Mouse (Mus musculus) stomach, postnatal 0 days (tissue): ENCODE results near the gene Cox7a1. TPM values are rescaled to one million over a fixed set of nuclear protein-coding genes. Genes with fewer than 3 reads are reported as not detected.

Source experiments
- ATAC-seq: fragments of 200-750 bp; cut with Nextera tagmentation; 2 replicates; pipeline ENCODE4 v1.8.0; 2017; ENCODE audit not compliant: low FRiP score, low TSS enrichment
- DNase-seq: peaks from one replicate; pipeline ENCODE4 v3.0.0-alpha.2; 2016; ENCODE audit warnings: low spot score
- H3K27ac ChIP-seq: fragments of 300-500 bp; sonication (generic); replicated peaks from 2 replicates; pipeline ENCODE4 v1.5.1; 2014; ENCODE audit warnings: mild to moderate bottlenecking, control low read depth
- H3K27me3 ChIP-seq: fragments of 300-500 bp; sonication (generic); 2 replicates; pipeline ENCODE4 v1.6.1; 2014; ENCODE audit warnings: low read length; ENCODE audit not compliant: control insufficient read depth, insufficient read depth
- H3K36me3 ChIP-seq: fragments of 300-500 bp; sonication (generic); 2 replicates; pipeline ENCODE4 v1.6.1; 2014; ENCODE audit warnings: low read length, mixed read lengths; ENCODE audit not compliant: control insufficient read depth, insufficient read depth
- H3K4me1 ChIP-seq: fragments of 300-500 bp; sonication (generic); replicated peaks from 2 replicates; pipeline ENCODE4 v1.6.1; 2014; ENCODE audit warnings: antibody characterized with exemption; ENCODE audit not compliant: control insufficient read depth, insufficient read depth
- H3K4me2 ChIP-seq: fragments of 300-500 bp; sonication (generic); replicated peaks from 2 replicates; pipeline ENCODE4 v1.6.1; 2014; ENCODE audit warnings: low read depth, mild to moderate bottlenecking, control low read depth, moderate library complexity
- H3K4me3 ChIP-seq: fragments of 300-500 bp; sonication (generic); 2 replicates; pipeline ENCODE4 v1.5.1; 2014; ENCODE audit warnings: low read depth, low read length, control low read depth
- H3K9ac ChIP-seq: fragments of 300-500 bp; sonication (generic); 2 replicates; pipeline ENCODE4 v1.6.1; 2014; ENCODE audit warnings: mild to moderate bottlenecking, low read length, control low read depth, mixed read lengths
- H3K9me3 ChIP-seq: fragments of 300-500 bp; sonication (generic); 2 replicates; pipeline ENCODE4 v1.6.1; 2016; ENCODE audit warnings: low read length; ENCODE audit not compliant: control insufficient read depth
- CTCF ChIP-seq: IDR thresholded peaks from 2 replicates; pipeline ENCODE4 v1.5.1; 2016; ENCODE audit warnings: antibody characterized with exemption, low read depth, mild to moderate bottlenecking, moderate library complexity
- EP300 ChIP-seq: optimal IDR thresholded peaks from 2 replicates; pipeline ENCODE3; 2016; ENCODE audit warnings: antibody characterized with exemption
- WGBS: fragments of 180-500 bp; shearing (Covaris S2); extraction: QIAGEN DNeasy Blood & Tissue Kit; methylation state at CpG from one replicate; pipeline ENCODE4 v1.1.7; 2014; 5-methylcytosine and 5-hydroxymethylcytosine counted together
- polyA plus RNA-seq: library from polyadenylated mRNA; unstranded; fragments of >200 nt; fragmentation: Nextera tagmentation; extraction: Ambion mirVana; gene quantifications from 2 replicates; pipeline ENCODE4 v1.2.1, GENCODE M21; 2015

The Cox7a1 gene
- polyA plus RNA-seq, 1 experiment from 2014 or later, result 38.8 TPM

DNA sequence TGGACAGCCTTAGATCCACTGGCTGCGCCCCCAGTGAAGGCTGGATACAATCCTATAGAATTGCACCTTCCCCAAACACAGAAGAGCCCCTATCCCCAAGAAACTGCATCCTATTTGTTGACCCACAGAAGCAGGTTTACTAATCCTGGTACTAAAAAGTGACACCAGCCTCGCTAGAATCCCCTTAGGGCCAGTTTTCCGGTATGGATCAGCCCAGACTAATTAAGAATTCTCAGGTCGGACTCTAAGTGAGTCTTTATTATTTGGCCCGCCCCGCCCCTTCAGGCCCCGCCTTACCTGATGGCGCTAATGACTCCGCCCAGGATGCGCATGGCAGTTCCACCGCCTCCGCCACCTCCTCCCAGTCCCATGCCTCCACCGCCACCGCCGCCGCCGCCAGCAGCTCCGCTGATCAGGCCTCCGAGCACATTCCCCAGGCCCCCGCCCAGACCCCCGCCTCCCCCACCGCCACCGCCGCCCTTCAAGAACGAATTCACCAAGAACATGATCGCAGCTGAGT, 9.7 kb downstream of the Cox7a1 start:
- H3K27me3 ChIP-seq, result no peaks in the 10 kb centered on the region
- peak overlapping the region; percentile 82 for H3K4me3 ChIP-seq
- DNase-seq, result peak; percentile 89
- H3K9me3 ChIP-seq, result no peaks in the 10 kb centered on the region
- TF ChIP-seq CTCF (no peak), EP300 (no peak)
- peaks cover 19% of the 10 kb centered on the region for H3K36me3 ChIP-seq
- H3K9ac ChIP-seq, result peak overlapping the region; percentile 91
- 0 out of 2 replicates have a peak, but pooled peaks cover 5% of the 10 kb centered on the region for H3K4me1 ChIP-seq
- H3K27ac ChIP-seq, result peak overlapping the region; percentile 95
- H3K4me2 ChIP-seq, result peak overlapping the region; percentile 86
- WGBS, result 2% methylated on average over 21 of the region's 26 CpGs
- ATAC-seq, result peak; percentile 58; the same call in 1 of the 2 replicates

DNA sequence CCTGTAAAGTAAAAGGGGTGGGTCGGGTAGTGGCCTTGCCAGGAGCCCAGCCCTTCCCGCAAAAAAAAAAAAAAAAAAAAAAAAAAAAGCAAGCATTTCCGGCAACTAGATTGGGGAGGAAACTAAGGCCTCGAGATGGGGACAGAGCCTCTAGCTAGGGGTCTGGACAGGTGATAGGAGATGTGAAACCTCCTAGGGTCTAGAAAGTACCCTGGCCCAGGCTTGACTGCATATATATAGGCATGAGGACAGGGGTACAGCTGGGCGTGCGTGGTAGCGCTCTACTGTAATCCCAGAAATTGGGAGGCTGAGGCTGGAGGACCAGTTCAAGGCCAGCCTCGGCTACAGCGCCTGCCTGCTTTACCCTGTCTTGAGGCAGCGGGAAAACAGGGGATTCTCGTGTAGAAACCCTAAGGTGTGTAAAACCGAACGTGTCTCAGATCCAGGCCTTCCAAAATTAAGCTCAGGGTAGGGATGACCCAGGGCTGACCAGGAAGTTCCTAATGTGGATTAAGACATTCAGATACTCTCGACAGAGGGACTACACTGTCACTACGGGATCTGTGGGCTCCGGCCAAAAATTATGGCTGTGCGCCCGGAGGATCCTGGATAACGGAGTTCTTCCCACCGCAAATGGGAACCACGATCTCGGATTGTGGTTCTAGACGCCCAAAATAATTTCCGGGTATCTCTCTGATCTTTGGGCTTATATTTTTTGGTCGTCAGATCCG, 10.3 kb downstream of the Cox7a1 start:
- Histone ChIP-seq H3K4me1 (0 out of 2 replicates have a peak, but pooled peaks cover 5% of the 10 kb centered on the region), H3K4me3 (peak overlapping the region; percentile 82), H3K36me3 (peaks cover 16% of the 10 kb centered on the region), H3K9me3 (no peaks in the 10 kb centered on the region), H3K27ac (peak overlapping the region; percentile 95), H3K27me3 (no peaks in the 10 kb centered on the region), H3K4me2 (peak overlapping the region; percentile 86), H3K9ac (peak overlapping the region; percentile 91)
- peak; percentile 11; the same call in 1 of the 2 replicates for ATAC-seq
- TF ChIP-seq EP300 (no peak), CTCF (no peak)
- WGBS, result 0% methylated on average over 26 of the region's 26 CpGs
- DNase-seq, result peak; percentile 32

DNA sequence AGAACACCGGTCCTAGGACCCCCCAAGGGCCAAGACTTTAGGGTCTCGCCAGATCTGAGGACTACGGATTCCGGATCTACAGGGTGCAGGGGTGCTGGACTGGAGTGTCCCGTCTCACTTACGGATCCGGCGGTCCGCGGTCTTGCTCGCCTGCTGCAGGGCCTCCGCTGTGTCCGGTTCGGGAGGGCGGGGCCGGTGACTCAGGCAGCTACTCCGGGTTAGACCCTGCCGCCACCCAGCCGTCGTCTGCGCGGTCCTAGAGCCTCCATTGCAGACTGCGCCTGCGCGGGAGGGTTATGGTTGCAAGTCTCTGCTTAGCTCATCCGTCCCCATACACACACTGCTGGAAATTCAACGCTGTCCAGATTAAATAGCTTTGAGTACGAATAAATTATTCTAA, 10.9 kb downstream of the Cox7a1 start:
- DNase-seq, result peak; percentile 99
- Histone ChIP-seq H3K27ac (peak overlapping the region; percentile 95), H3K4me2 (peak overlapping the region; percentile 86), H3K9me3 (no peaks in the 10 kb centered on the region), H3K4me1 (0 out of 2 replicates have a peak, but pooled peaks cover 5% of the 10 kb centered on the region), H3K9ac (peak overlapping the region; percentile 91), H3K27me3 (no peaks in the 10 kb centered on the region), H3K4me3 (peak overlapping the region; percentile 82), H3K36me3 (peaks cover 16% of the 10 kb centered on the region)
- WGBS, result 1% methylated on average over 28 of the region's 28 CpGs
- TF ChIP-seq CTCF (no peak), EP300 (no peak)
- peak; percentile 92 for ATAC-seq

DNA sequence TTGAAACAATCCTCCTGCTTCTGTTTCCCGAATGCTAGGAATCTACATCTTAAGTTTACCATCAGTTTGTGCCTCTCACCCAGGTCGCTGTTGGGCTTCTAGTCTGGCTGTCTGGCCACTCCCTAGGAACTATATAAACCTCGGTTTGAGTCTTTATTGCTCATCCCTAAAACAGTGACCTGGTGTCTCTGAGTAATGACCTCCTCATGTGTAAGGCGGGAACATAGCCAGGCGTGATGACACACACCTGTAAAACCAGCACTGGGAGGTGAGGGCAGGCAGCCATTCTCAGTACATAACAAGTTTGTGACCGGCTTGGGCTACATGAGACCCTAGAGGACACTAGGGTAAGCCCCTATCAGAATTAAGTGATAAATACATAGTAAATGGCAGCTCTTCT, 11.5 kb downstream of the Cox7a1 start:
- Histone ChIP-seq H3K9me3 (no peaks in the 10 kb centered on the region), H3K27me3 (no peaks in the 10 kb centered on the region), H3K4me1 (0 out of 2 replicates have a peak, but pooled peaks cover 5% of the 10 kb centered on the region), H3K9ac (no peak overlapping the region), H3K4me3 (no peak overlapping the region), H3K27ac (peak overlapping the region; percentile 67), H3K36me3 (peaks cover 14% of the 10 kb centered on the region), H3K4me2 (peak overlapping the region; percentile 86)
- ATAC-seq, result no peak
- WGBS, result 52% methylated on average over 6 of the region's 6 CpGs
- no peak for TF ChIP-seq CTCF
- no peak for TF ChIP-seq EP300
- DNase-seq, result no peak

DNA sequence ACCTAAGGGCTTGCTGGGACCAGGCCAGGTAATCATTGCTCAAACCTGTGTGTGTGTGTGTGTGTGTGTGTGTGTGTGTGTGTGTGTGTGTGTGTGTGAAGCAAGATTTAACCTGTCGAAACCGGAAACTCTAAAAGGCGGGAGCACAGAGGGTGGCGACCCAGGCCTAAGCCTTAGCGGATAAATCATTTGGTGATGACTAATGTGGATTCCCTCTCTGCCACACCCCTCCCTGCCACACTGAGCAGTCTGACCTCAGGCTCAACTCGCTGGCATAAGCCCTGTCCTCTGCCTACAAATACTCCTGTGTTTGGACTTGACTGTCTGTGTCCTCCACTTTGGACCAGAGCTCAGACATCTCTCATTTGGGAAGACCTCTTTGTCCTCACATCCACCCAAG, 12.2 kb downstream of the Cox7a1 start:
- no peak overlapping the region for H3K4me3 ChIP-seq
- H3K27ac ChIP-seq, result peak overlapping the region; percentile 73
- H3K4me1 ChIP-seq, result 0 out of 2 replicates have a peak, but pooled peaks cover 5% of the 10 kb centered on the region
- peaks cover 12% of the 10 kb centered on the region; the same call in 1 of the 2 replicates for H3K36me3 ChIP-seq
- H3K4me2 ChIP-seq, result no peak overlapping the region
- no peaks in the 10 kb centered on the region for H3K27me3 ChIP-seq
- no peaks in the 10 kb centered on the region for H3K9me3 ChIP-seq
- no peak overlapping the region for H3K9ac ChIP-seq
- WGBS, result 33% methylated on average over 6 of the region's 6 CpGs
- peak; percentile 85 for TF ChIP-seq EP300
- TF ChIP-seq CTCF, result no peak
- ATAC-seq, result peak; percentile 58
- DNase-seq, result peak; percentile 58

DNA sequence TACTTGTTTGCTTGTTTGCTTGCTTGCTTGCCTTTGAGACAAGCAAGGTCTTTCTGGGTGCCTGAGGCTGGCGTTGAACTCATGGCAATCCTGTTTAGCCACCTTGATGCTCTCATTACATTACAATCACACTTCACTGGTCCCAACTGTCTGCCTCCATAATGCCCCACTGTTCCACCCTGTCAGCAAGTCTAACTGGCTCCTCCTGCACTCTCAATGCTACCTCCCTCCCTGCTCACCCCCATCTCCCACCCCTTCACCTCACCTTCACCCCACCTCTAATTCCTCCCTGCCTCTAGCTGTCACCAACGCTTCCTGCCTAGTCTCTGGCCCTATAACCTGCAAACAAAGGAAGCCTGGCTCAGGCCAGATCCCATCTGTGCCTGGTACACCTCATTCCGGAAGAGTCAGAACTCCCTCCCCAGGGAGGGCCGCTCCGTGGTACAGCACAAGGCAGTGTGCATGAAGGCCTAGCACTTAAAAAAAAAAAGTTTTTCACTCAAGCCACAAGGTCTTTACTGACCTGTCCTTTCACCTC, 13.7 kb downstream of the Cox7a1 start:
- DNase-seq (peak; percentile 40), ATAC-seq (peak; percentile 9; the same call in 1 of the 2 replicates)
- TF ChIP-seq CTCF (no peak), EP300 (no peak)
- H3K27me3 ChIP-seq, result no peaks in the 10 kb centered on the region
- H3K4me2 ChIP-seq, result no peak overlapping the region
- peak overlapping the region; percentile 41; the same call in 1 of the 2 replicates for H3K27ac ChIP-seq
- 65% methylated on average over 5 of the region's 5 CpGs for WGBS
- H3K9me3 ChIP-seq, result no peaks in the 10 kb centered on the region
- H3K9ac ChIP-seq, result no peak overlapping the region
- 0 out of 2 replicates have a peak, but pooled peaks cover 5% of the 10 kb centered on the region for H3K4me1 ChIP-seq
- H3K4me3 ChIP-seq, result no peak overlapping the region
- no peaks in the 10 kb centered on the region for H3K36me3 ChIP-seq
